Mouse (Mus musculus) liver, adult 2 months (tissue): Measurements from ENCODE around the gene Gm10964. TPM values are rescaled to one million over a fixed set of nuclear protein-coding genes. Genes with fewer than 3 reads are reported as not detected.

ENCODE experiments used
- DNase-seq: peaks from one replicate; pipeline ENCODE4 v3.0.0-alpha.2; 2011; ENCODE audit warnings: low read depth, low spot score; ENCODE audit errors: extremely low read depth
- H3K27ac ChIP-seq: fragments of 200-500 bp; replicated peaks from 2 replicates; pipeline ENCODE4 v1.5.1; 2012; ENCODE audit warnings: low read depth, mild to moderate bottlenecking, control low read depth, inconsistent platforms, low read length; ENCODE audit not compliant: insufficient read depth
- H3K27me3 ChIP-seq: fragments of 200-500 bp; 2 replicates; pipeline ENCODE4 v1.6.1; 2012; ENCODE audit warnings: mild to moderate bottlenecking, moderate library complexity, low read length, inconsistent platforms; ENCODE audit not compliant: control insufficient read depth, insufficient read depth
- H3K36me3 ChIP-seq: fragments of 200-500 bp; 2 replicates; pipeline ENCODE4 v1.6.1; 2012; ENCODE audit warnings: low read length, inconsistent platforms; ENCODE audit not compliant: control insufficient read depth, insufficient read depth
- H3K4me1 ChIP-seq: fragments of 200-500 bp; 2 replicates; pipeline ENCODE4 v1.6.1; 2011; ENCODE audit warnings: low read length; ENCODE audit not compliant: control insufficient read depth, insufficient read depth
- H3K4me3 ChIP-seq: fragments of 200-500 bp; 2 replicates; pipeline ENCODE4 v1.5.1; 2011; ENCODE audit warnings: low read depth, mild to moderate bottlenecking, control low read depth, low read length, moderate library complexity; ENCODE audit not compliant: insufficient read depth
- H3K79me2 ChIP-seq: fragments of 200-500 bp; 2 replicates; pipeline ENCODE4 v1.6.1; 2012; ENCODE audit warnings: inconsistent platforms, mild to moderate bottlenecking, low read length, moderate library complexity; ENCODE audit not compliant: control insufficient read depth, insufficient read depth
- H3K9ac ChIP-seq: fragments of 200-500 bp; 2 replicates; pipeline ENCODE4 v1.6.1; 2012; ENCODE audit warnings: low read depth, mild to moderate bottlenecking, control low read depth, inconsistent platforms, low read length
- CTCF ChIP-seq: fragments of 200-500 bp; IDR thresholded peaks from 2 replicates; pipeline ENCODE4 v1.5.1; 2011; ENCODE audit warnings: low read depth, low read length, control low read depth
- POLR2A ChIP-seq: fragments of 200-500 bp; IDR thresholded peaks from 2 replicates; pipeline ENCODE4 v1.6.1; 2011; ENCODE audit warnings: low read length, control low read depth; ENCODE audit not compliant: insufficient read depth; ENCODE audit errors: extremely low read depth
- WGBS: fragments of 180-500 bp; shearing (Covaris S2); methylation state at CpG from one replicate; pipeline ENCODE4 v1.1.7; 2018; 5-methylcytosine and 5-hydroxymethylcytosine counted together
- polyA plus RNA-seq: library from polyadenylated mRNA; depleted of rRNA; stranded (reverse); fragments of >200 nt; gene quantifications from 2 replicates; pipeline ENCODE4 v1.2.3, GENCODE M21; 2012; rRNA removed
- total RNA-seq: library from RNA; depleted of rRNA; stranded (reverse); fragments of >200 nt; gene quantifications from 2 replicates; pipeline ENCODE4 v1.2.3, GENCODE M21; 2014; rRNA removed

Gene Gm10964
- total RNA-seq (not detected in 2 replicates), polyA plus RNA-seq (not detected in 2 replicates)

- no peak within 1 kb of the TSS for H3K9ac ChIP-seq
- no peak for TF ChIP-seq POLR2A
- no peak for TF ChIP-seq CTCF
- 95% methylated on average over 1 of the region's 1 CpGs for WGBS
These were observed at the start of gene Gm10964 for GRCm38 (mm10) chr3:103739329-103739728. Gm10964 (plus strand) TSS chr3:103739366.

GRCm38 (mm10) chr3:103690506-103690905 lies 48.7 kb upstream of the Gm10964 start:
- Histone ChIP-seq H3K9ac (no peak overlapping the region), H3K27me3 (no peaks in the 10 kb centered on the region), H3K4me1 (no peaks in the 10 kb centered on the region), H3K4me3 (no peak overlapping the region), H3K36me3 (no peaks in the 10 kb centered on the region), H3K27ac (no peak overlapping the region), H3K79me2 (no peaks in the 10 kb centered on the region)
- WGBS: 84% methylated on average over 3 of the region's 3 CpGs
- no peak for TF ChIP-seq CTCF
- peak; percentile 5 for DNase-seq

More at GRCm38 (mm10) chr3:103739329-103739728, at the start of gene Gm10964:
- Histone ChIP-seq H3K4me3 (peak within 1 kb of the TSS; percentile 17; the same call in 1 of the 2 replicates), H3K79me2 (no peaks in the 10 kb centered on the region), H3K4me1 (no peaks in the 10 kb centered on the region), H3K36me3 (peaks cover 13% of the 10 kb centered on the region; the same call in 1 of the 2 replicates), H3K27me3 (no peaks in the 10 kb centered on the region), H3K27ac (no peak within 1 kb of the TSS)
- no peak for DNase-seq

GRCm38 (mm10) chr3:103695556-103695955 lies 43.6 kb upstream of the Gm10964 start:
- TF ChIP-seq POLR2A: no peak
- no peak for TF ChIP-seq CTCF
- Histone ChIP-seq H3K79me2 (no peaks in the 10 kb centered on the region), H3K27me3 (no peaks in the 10 kb centered on the region), H3K9ac (no peak overlapping the region), H3K27ac (no peak overlapping the region), H3K36me3 (no peaks in the 10 kb centered on the region), H3K4me1 (no peaks in the 10 kb centered on the region), H3K4me3 (no peak overlapping the region)
- DNase-seq: no peak
- 69% methylated on average over 3 of the region's 3 CpGs for WGBS

- 90% methylated on average over 1 of the region's 1 CpGs for WGBS
- no peak for DNase-seq
- H3K27me3 ChIP-seq: no peaks in the 10 kb centered on the region
- no peaks in the 10 kb centered on the region for H3K79me2 ChIP-seq
- H3K9ac ChIP-seq: no peak overlapping the region
- no peaks in the 10 kb centered on the region for H3K36me3 ChIP-seq
- no peak overlapping the region for H3K4me3 ChIP-seq
- TF ChIP-seq CTCF (no peak), POLR2A (no peak)
- no peaks in the 10 kb centered on the region for H3K4me1 ChIP-seq
- no peak overlapping the region for H3K27ac ChIP-seq
These were observed 42.7 kb upstream of the Gm10964 start for GRCm38 (mm10) chr3:103696388-103696925.

GRCm38 (mm10) chr3:103704661-103705060 lies 34.5 kb upstream of the Gm10964 start:
- no peak for TF ChIP-seq CTCF
- TF ChIP-seq POLR2A: no peak
- no peak for DNase-seq
- H3K27me3 ChIP-seq: no peaks in the 10 kb centered on the region
- H3K4me1 ChIP-seq: peaks cover 3% of the 10 kb centered on the region; the same call in 1 of the 2 replicates
- H3K9ac ChIP-seq: no peak overlapping the region
- no peaks in the 10 kb centered on the region for H3K79me2 ChIP-seq
- no peaks in the 10 kb centered on the region for H3K36me3 ChIP-seq
- 42% methylated on average over 6 of the region's 6 CpGs for WGBS
- no peak overlapping the region for H3K4me3 ChIP-seq
- H3K27ac ChIP-seq: no peak overlapping the region

- Histone ChIP-seq H3K27me3 (no peaks in the 10 kb centered on the region), H3K36me3 (no peaks in the 10 kb centered on the region), H3K4me3 (no peak overlapping the region), H3K27ac (no peak overlapping the region), H3K9ac (no peak overlapping the region), H3K4me1 (peaks cover 3% of the 10 kb centered on the region; the same call in 1 of the 2 replicates), H3K79me2 (no peaks in the 10 kb centered on the region)
- DNase-seq: peak; percentile 69
- no peak for TF ChIP-seq POLR2A
- 60% methylated on average over 12 of the region's 12 CpGs for WGBS
These were observed 33.7 kb upstream of the Gm10964 start for GRCm38 (mm10) chr3:103705426-103705825.
